Mouse (Mus musculus): ENCODE data around the gene Gli1.

- TF ChIP-seq GATA1 (IDR thresholded peaks at IDR 0.05; ENCODE audit: low read length) (no peak), TAL1 (IDR thresholded peaks at IDR 0.05; ENCODE audit: low read length) (no peak)
These were observed 38.6 kb downstream of the Gli1 start for GRCm38 (mm10) chr10:127303136-127303535.
